Mouse (Mus musculus): ENCODE results near the gene Ptprg.

- no peak for TF ChIP-seq CTCF (IDR thresholded peaks at IDR 0.05; ENCODE audit: control insufficient read depth, insufficient read depth, insufficient read length)
- no peak for TF ChIP-seq CEBPB (IDR thresholded peaks at IDR 0.05; ENCODE audit: low read depth)
- TF ChIP-seq MAX (IDR thresholded peaks at IDR 0.05): no peak
- no peak for TF ChIP-seq USF1 (IDR thresholded peaks at IDR 0.05; ENCODE audit: low read depth)
Measured at GRCm38 (mm10) chr14:11584929-11585633, 31.7 kb downstream of the Ptprg start.

Data from C2C12 (cell line).